ENCODE assay signal across 7 mouse cellular contexts in genomic region chr8:69919010-69919409, GRCm38 (mm10). TPM values are rescaled to one million over a fixed set of nuclear protein-coding genes. Genes with fewer than 3 reads are reported as not detected.
DNase-seq lines count a peak whose midpoint lies in the region; ATAC-seq lines count a peak whose summit lies in the region.

No protein-coding gene starts in this region.

- DNase-seq in adipocyte (ENCODE audit: low spot score): peak; percentile 90
- DNase-seq in gastrocnemius, postnatal 25 days: peak; percentile 42
- DNase-seq in left cerebral cortex, adult 8-10 months (ENCODE audit: low spot score in 2 of 2): peak; percentile 62 to 64
- DNase-seq in right cerebral cortex, postnatal 10 days (ENCODE audit: low spot score in 2 of 2): peak; percentile 82

- ATAC-seq in common myeloid progenitor, adult 5-6 weeks (replicated peaks; ENCODE audit: low read depth, poor library complexity, severe bottlenecking): peak; percentile 76
- peak; percentile 72 for ATAC-seq in inflammation-experienced regulatory T-cells, adult 6 months
- ATAC-seq in megakaryocyte progenitor cell, adult 5-6 weeks (replicated peaks; ENCODE audit: poor library complexity): peak; percentile 84

RNA-seq across cellular contexts. Expression of gene Yjefn3, which starts 16.5 kb away (rescaled TPM):
- not detected in 2 replicates for total RNA-seq in common myeloid progenitor, adult 5-6 weeks (2017)
- total RNA-seq in gastrocnemius, postnatal 25 days (2021): 1 to 10 TPM; 5.6 to 6.9 TPM
- 1 to 10 TPM in 1 of 3 experiments, under 1 TPM in 1, not detected in 1; 0.56 to 1.1 TPM for polyA plus RNA-seq in inflammation-experienced regulatory T-cells, adult 6 months (2017; shearing (Covaris generic))
- total RNA-seq in left cerebral cortex, adult 8-10 months (2022): 10 to 100 TPM; 20.2 to 30.4 (median 21.7) TPM
- not detected in 2 replicates for total RNA-seq in megakaryocyte progenitor cell, adult 5-6 weeks (2015)
- 0.37 TPM in 1 of 2 replicates, not detected in the other for total RNA-seq in megakaryocyte progenitor cell, adult 5-6 weeks (2017)

RNA-seq across cellular contexts. Expression of gene Ndufa13, which starts 16.7 kb away (rescaled TPM):
- total RNA-seq in common myeloid progenitor, adult 5-6 weeks (2017): 82.1 and 100 TPM in 2 replicates
- total RNA-seq in gastrocnemius, postnatal 25 days (2021): 100 to 1,000 TPM; 338 to 343 TPM
- polyA plus RNA-seq in inflammation-experienced regulatory T-cells, adult 6 months (2017; shearing (Covaris generic)): 100 to 1,000 TPM; 194 to 284 (median 245) TPM
- 100 to 1,000 TPM; 102 to 149 (median 131) TPM for total RNA-seq in left cerebral cortex, adult 8-10 months (2022)
- total RNA-seq in megakaryocyte progenitor cell, adult 5-6 weeks (2015): 48.2 and 51.8 TPM in 2 replicates
- 99.5 and 114 TPM in 2 replicates for total RNA-seq in megakaryocyte progenitor cell, adult 5-6 weeks (2017)

RNA-seq across cellular contexts. Expression of gene Tssk6, which starts 17.0 kb away (rescaled TPM):
- total RNA-seq in common myeloid progenitor, adult 5-6 weeks (2017): 1.2 TPM in 1 of 2 replicates, not detected in the other
- not detected for total RNA-seq in gastrocnemius, postnatal 25 days (2021)
- 1 to 10 TPM in 1 of 3 experiments, under 1 TPM in 1, not detected in 1; 0.35 to 1.2 TPM for polyA plus RNA-seq in inflammation-experienced regulatory T-cells, adult 6 months (2017; shearing (Covaris generic))
- total RNA-seq in left cerebral cortex, adult 8-10 months (2022): under 1 TPM in 1 of 4 experiments, not detected in 3; 0.28 TPM
- 0.49 and 0.52 TPM in 2 replicates for total RNA-seq in megakaryocyte progenitor cell, adult 5-6 weeks (2015)
- 0.08 and 0.57 TPM in 2 replicates for total RNA-seq in megakaryocyte progenitor cell, adult 5-6 weeks (2017)

RNA-seq across cellular contexts. Expression of gene Cilp2, which starts 31.5 kb away (rescaled TPM):
- total RNA-seq in common myeloid progenitor, adult 5-6 weeks (2017): not detected in 2 replicates
- total RNA-seq in gastrocnemius, postnatal 25 days (2021): 10 to 100 TPM in 1 of 2 experiments, 1 to 10 TPM in 1; 4.0 to 13.6 TPM
- polyA plus RNA-seq in inflammation-experienced regulatory T-cells, adult 6 months (2017; shearing (Covaris generic)): not detected
- under 1 TPM; 0.54 to 0.79 (median 0.65) TPM for total RNA-seq in left cerebral cortex, adult 8-10 months (2022)
- total RNA-seq in megakaryocyte progenitor cell, adult 5-6 weeks (2015): not detected in 2 replicates
- total RNA-seq in megakaryocyte progenitor cell, adult 5-6 weeks (2017): not detected in 2 replicates

Comparison
In these comparisons a context has a peak if more than half of its experiments do, and no peak if none do; other contexts are left out.
1. Peak in every context shown above with its lines: DNase-seq and ATAC-seq.